Mouse (Mus musculus): ENCODE measurements around the gene St3gal3. TPM values are rescaled to one million over a fixed set of nuclear protein-coding genes. Genes with fewer than 3 reads are reported as not detected.
A peak's percentile ranks its signal among the peaks of the same experiment; 100 is the strongest.

Gene St3gal3
- polyA plus RNA-seq, 1 experiment from 2014 or later: 5.2 TPM

- no peaks in the 10 kb centered on the region for H3K9me3 ChIP-seq (replicated peaks; ENCODE audit: control insufficient read depth, low read length)
- 72% methylated on average over 7 of the region's 7 CpGs for WGBS (ENCODE audit: insufficient replicate concordance)
These were observed 141.8 kb downstream of the St3gal3 start for GRCm38 (mm10) chr4:117992872-117993271.

DNA sequence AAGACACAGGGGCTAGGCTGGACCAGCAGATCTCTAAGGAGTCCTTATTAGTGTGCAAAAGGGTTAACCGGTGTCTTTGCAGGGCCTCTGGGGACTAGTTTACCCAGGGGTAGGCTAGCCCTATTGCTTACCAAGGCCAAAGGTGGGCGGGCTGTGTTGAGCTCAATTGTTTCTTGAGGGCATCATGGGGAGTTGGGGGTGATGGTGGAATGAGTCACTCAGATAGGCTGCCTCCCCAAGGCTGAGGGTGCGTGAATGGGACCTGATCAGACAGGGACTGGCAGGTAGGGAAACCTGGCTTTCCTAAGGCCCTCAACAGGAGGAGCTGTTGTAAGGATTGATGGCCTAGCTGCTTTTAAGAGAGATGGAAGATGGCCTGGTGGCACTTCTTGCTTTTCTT, 142.7 kb downstream of the St3gal3 start:
- H3K27me3 ChIP-seq (ENCODE audit: control insufficient read depth, insufficient read depth, low read length): no peaks in the 10 kb centered on the region
- 81% methylated on average over 3 of the region's 3 CpGs for WGBS (ENCODE audit: insufficient replicate concordance)
- no peak overlapping the region for H3K27ac ChIP-seq (ENCODE audit: low read depth, low read length)
- H3K9me3 ChIP-seq (replicated peaks; ENCODE audit: control insufficient read depth, low read length): no peaks in the 10 kb centered on the region
- H3K4me1 ChIP-seq (ENCODE audit: control insufficient read depth, insufficient read depth, low read length): peaks cover 11% of the 10 kb centered on the region
- no peaks in the 10 kb centered on the region for H3K36me3 ChIP-seq (ENCODE audit: control insufficient read depth, insufficient read depth, low read length)
- H3K9ac ChIP-seq (ENCODE audit: low read depth, low read length): no peak overlapping the region
- no peak overlapping the region for H3K4me3 ChIP-seq (ENCODE audit: low read depth, low read length)
- ATAC-seq (replicated peaks; ENCODE audit: insufficient number of reproducible peaks, low FRiP score, low TSS enrichment): no peak
- H3K4me2 ChIP-seq: no peak overlapping the region

More at GRCm38 (mm10) chr4:117992872-117993271, 141.8 kb downstream of the St3gal3 start:
- Histone ChIP-seq H3K27me3 (ENCODE audit: control insufficient read depth, insufficient read depth, low read length) (no peaks in the 10 kb centered on the region), H3K9ac (ENCODE audit: low read depth, low read length) (no peak overlapping the region), H3K4me3 (ENCODE audit: low read depth, low read length) (no peak overlapping the region), H3K36me3 (ENCODE audit: control insufficient read depth, insufficient read depth, low read length) (no peaks in the 10 kb centered on the region), H3K27ac (ENCODE audit: low read depth, low read length) (no peak overlapping the region), H3K4me2 (no peak overlapping the region), H3K4me1 (ENCODE audit: control insufficient read depth, insufficient read depth, low read length) (peaks cover 16% of the 10 kb centered on the region)
- no peak for ATAC-seq (replicated peaks; ENCODE audit: insufficient number of reproducible peaks, low FRiP score, low TSS enrichment)

- Histone ChIP-seq H3K27ac (ENCODE audit: low read depth, low read length) (no peak overlapping the region), H3K27me3 (ENCODE audit: control insufficient read depth, insufficient read depth, low read length) (no peaks in the 10 kb centered on the region), H3K9me3 (replicated peaks; ENCODE audit: control insufficient read depth, low read length) (no peaks in the 10 kb centered on the region), H3K4me3 (ENCODE audit: low read depth, low read length) (no peak overlapping the region), H3K4me1 (ENCODE audit: control insufficient read depth, insufficient read depth, low read length) (peaks cover 10% of the 10 kb centered on the region), H3K9ac (ENCODE audit: low read depth, low read length) (no peak overlapping the region), H3K4me2 (no peak overlapping the region), H3K36me3 (ENCODE audit: control insufficient read depth, insufficient read depth, low read length) (no peaks in the 10 kb centered on the region)
- 86% methylated on average over 8 of the region's 8 CpGs for WGBS (ENCODE audit: insufficient replicate concordance)
- no peak for ATAC-seq (replicated peaks; ENCODE audit: insufficient number of reproducible peaks, low FRiP score, low TSS enrichment)
These were observed 143.6 kb downstream of the St3gal3 start for GRCm38 (mm10) chr4:117991055-117991627.

DNA sequence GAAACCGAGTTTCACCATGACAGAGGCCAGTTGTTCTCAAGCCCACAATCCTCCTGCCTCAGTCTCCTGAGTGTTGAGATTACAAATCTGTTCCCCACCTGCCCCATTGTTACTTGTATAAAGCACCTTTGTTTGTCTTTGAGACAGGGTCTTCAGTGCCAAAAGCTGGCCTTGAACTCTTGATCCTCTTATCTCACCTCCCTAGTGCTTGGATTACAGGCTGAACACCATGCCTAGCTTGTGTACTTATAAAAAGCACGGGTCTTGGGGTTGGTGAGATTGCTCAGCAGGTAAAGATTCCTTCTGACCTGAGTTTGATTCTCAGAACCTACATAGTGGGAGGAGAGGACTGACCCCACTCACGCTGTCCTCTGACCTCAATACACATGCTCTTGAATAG, 144.1 kb downstream of the St3gal3 start:
- H3K36me3 ChIP-seq (ENCODE audit: control insufficient read depth, insufficient read depth, low read length): no peaks in the 10 kb centered on the region
- H3K4me1 ChIP-seq (ENCODE audit: control insufficient read depth, insufficient read depth, low read length): peaks cover 14% of the 10 kb centered on the region
- WGBS (ENCODE audit: insufficient replicate concordance): 70% methylated on average over 3 of the region's 3 CpGs
- ATAC-seq (replicated peaks; ENCODE audit: insufficient number of reproducible peaks, low FRiP score, low TSS enrichment): no peak
- no peaks in the 10 kb centered on the region for H3K9me3 ChIP-seq (replicated peaks; ENCODE audit: control insufficient read depth, low read length)
- H3K4me2 ChIP-seq: no peak overlapping the region
- H3K9ac ChIP-seq (ENCODE audit: low read depth, low read length): no peak overlapping the region
- H3K4me3 ChIP-seq (ENCODE audit: low read depth, low read length): no peak overlapping the region
- H3K27ac ChIP-seq (ENCODE audit: low read depth, low read length): no peak overlapping the region
- no peaks in the 10 kb centered on the region for H3K27me3 ChIP-seq (ENCODE audit: control insufficient read depth, insufficient read depth, low read length)

DNA sequence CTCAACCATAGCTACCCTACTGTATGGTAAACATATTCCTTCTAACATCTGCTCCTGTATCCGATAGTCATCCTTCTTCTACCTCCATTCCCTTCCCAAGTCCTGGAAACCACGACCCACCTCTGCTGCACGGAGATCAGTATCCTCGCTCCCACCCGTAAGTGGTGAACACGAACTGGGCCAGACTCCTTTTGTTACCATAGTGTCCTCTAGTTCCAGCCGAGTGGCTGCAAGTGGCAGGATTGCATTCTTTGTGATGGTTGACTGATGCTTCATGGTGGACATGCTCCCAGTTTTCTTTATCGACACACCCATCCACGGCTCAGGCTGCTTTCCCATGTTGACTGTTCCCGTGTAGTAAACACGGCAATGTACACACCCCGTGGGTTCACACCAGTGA, 144.9 kb downstream of the St3gal3 start:
- Histone ChIP-seq H3K4me1 (ENCODE audit: control insufficient read depth, insufficient read depth, low read length) (peaks cover 21% of the 10 kb centered on the region), H3K4me2 (no peak overlapping the region), H3K4me3 (ENCODE audit: low read depth, low read length) (no peak overlapping the region), H3K36me3 (ENCODE audit: control insufficient read depth, insufficient read depth, low read length) (no peaks in the 10 kb centered on the region), H3K9ac (ENCODE audit: low read depth, low read length) (no peak overlapping the region), H3K27ac (ENCODE audit: low read depth, low read length) (no peak overlapping the region), H3K9me3 (replicated peaks; ENCODE audit: control insufficient read depth, low read length) (no peaks in the 10 kb centered on the region), H3K27me3 (ENCODE audit: control insufficient read depth, insufficient read depth, low read length) (no peaks in the 10 kb centered on the region)
- WGBS (ENCODE audit: insufficient replicate concordance): 89% methylated on average over 12 of the region's 12 CpGs
- ATAC-seq (replicated peaks; ENCODE audit: insufficient number of reproducible peaks, low FRiP score, low TSS enrichment): no peak

- H3K4me1 ChIP-seq (ENCODE audit: control insufficient read depth, insufficient read depth, low read length): peaks cover 34% of the 10 kb centered on the region
- H3K27ac ChIP-seq (ENCODE audit: low read depth, low read length): no peak overlapping the region
- no peaks in the 10 kb centered on the region for H3K36me3 ChIP-seq (ENCODE audit: control insufficient read depth, insufficient read depth, low read length)
- WGBS (ENCODE audit: insufficient replicate concordance): 26% methylated on average over 8 of the region's 8 CpGs
- no peaks in the 10 kb centered on the region for H3K27me3 ChIP-seq (ENCODE audit: control insufficient read depth, insufficient read depth, low read length)
- no peaks in the 10 kb centered on the region for H3K9me3 ChIP-seq (replicated peaks; ENCODE audit: control insufficient read depth, low read length)
- peak overlapping the region; percentile 24 for H3K4me2 ChIP-seq
- no peak overlapping the region for H3K4me3 ChIP-seq (ENCODE audit: low read depth, low read length)
- H3K9ac ChIP-seq (ENCODE audit: low read depth, low read length): no peak overlapping the region
- peak; percentile 39; the same call in 1 of the 2 replicates for ATAC-seq (replicated peaks; ENCODE audit: insufficient number of reproducible peaks, low FRiP score, low TSS enrichment)
These were observed 147.9 kb downstream of the St3gal3 start for GRCm38 (mm10) chr4:117986766-117987165.

GRCm38 (mm10) chr4:117984993-117985587, 149.6 kb downstream of the St3gal3 start:
- WGBS (ENCODE audit: insufficient replicate concordance): 62% methylated on average over 8 of the region's 8 CpGs
- H3K27me3 ChIP-seq (ENCODE audit: control insufficient read depth, insufficient read depth, low read length): no peaks in the 10 kb centered on the region
- peaks cover 34% of the 10 kb centered on the region for H3K4me1 ChIP-seq (ENCODE audit: control insufficient read depth, insufficient read depth, low read length)
- peak overlapping the region; percentile 73 for H3K27ac ChIP-seq (ENCODE audit: low read depth, low read length)
- no peak overlapping the region for H3K4me3 ChIP-seq (ENCODE audit: low read depth, low read length)
- H3K36me3 ChIP-seq (ENCODE audit: control insufficient read depth, insufficient read depth, low read length): no peaks in the 10 kb centered on the region
- no peaks in the 10 kb centered on the region for H3K9me3 ChIP-seq (replicated peaks; ENCODE audit: control insufficient read depth, low read length)
- ATAC-seq (replicated peaks; ENCODE audit: insufficient number of reproducible peaks, low FRiP score, low TSS enrichment): no peak
- H3K4me2 ChIP-seq: no peak overlapping the region
- H3K9ac ChIP-seq (ENCODE audit: low read depth, low read length): 0 out of 2 replicates have a peak overlapping the region, but pooled peaks have one; percentile 3

DNA sequence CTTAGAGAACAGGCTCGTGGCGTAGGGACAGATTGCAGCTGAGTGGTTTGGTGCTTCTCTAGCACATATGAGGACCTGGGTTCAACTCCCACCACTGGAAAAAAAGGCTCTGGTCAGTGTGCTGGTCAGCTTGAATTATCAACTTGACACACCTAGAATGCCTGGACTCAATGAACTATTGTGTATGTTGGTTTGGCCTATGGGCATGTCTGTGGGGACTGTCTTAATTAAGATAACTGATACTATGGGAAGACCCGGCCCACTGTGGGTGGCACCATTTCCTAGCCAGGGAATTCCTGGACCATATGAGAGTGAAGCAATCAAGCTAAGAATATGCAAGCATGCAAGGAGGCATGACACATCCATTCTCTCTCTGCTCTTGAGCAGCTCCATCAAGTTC, 150.5 kb downstream of the St3gal3 start:
- H3K27ac ChIP-seq (ENCODE audit: low read depth, low read length): no peak overlapping the region
- WGBS (ENCODE audit: insufficient replicate concordance): 91% methylated on average over 3 of the region's 3 CpGs

GRCm38 (mm10) chr4:117982706-117983105, 152.0 kb downstream of the St3gal3 start:
- Histone ChIP-seq H3K27ac (ENCODE audit: low read depth, low read length) (no peak overlapping the region), H3K9me3 (replicated peaks; ENCODE audit: control insufficient read depth, low read length) (no peaks in the 10 kb centered on the region), H3K27me3 (ENCODE audit: control insufficient read depth, insufficient read depth, low read length) (no peaks in the 10 kb centered on the region), H3K36me3 (ENCODE audit: control insufficient read depth, insufficient read depth, low read length) (no peaks in the 10 kb centered on the region), H3K4me1 (ENCODE audit: control insufficient read depth, insufficient read depth, low read length) (peaks cover 36% of the 10 kb centered on the region), H3K9ac (ENCODE audit: low read depth, low read length) (no peak overlapping the region), H3K4me3 (ENCODE audit: low read depth, low read length) (no peak overlapping the region), H3K4me2 (no peak overlapping the region; the same call in 1 of the 2 replicates)
- no peak for ATAC-seq (replicated peaks; ENCODE audit: insufficient number of reproducible peaks, low FRiP score, low TSS enrichment)
- 53% methylated on average over 7 of the region's 7 CpGs for WGBS (ENCODE audit: insufficient replicate concordance)

More for the DNA sequence above, 150.5 kb downstream of the St3gal3 start:
- no peaks in the 10 kb centered on the region for H3K9me3 ChIP-seq (replicated peaks; ENCODE audit: control insufficient read depth, low read length)
- ATAC-seq (replicated peaks; ENCODE audit: insufficient number of reproducible peaks, low FRiP score, low TSS enrichment): no peak
- no peak overlapping the region for H3K9ac ChIP-seq (ENCODE audit: low read depth, low read length)
- no peak overlapping the region for H3K4me2 ChIP-seq
- H3K27me3 ChIP-seq (ENCODE audit: control insufficient read depth, insufficient read depth, low read length): no peaks in the 10 kb centered on the region
- no peak overlapping the region for H3K4me3 ChIP-seq (ENCODE audit: low read depth, low read length)
- no peaks in the 10 kb centered on the region for H3K36me3 ChIP-seq (ENCODE audit: control insufficient read depth, insufficient read depth, low read length)
- H3K4me1 ChIP-seq (ENCODE audit: control insufficient read depth, insufficient read depth, low read length): peaks cover 34% of the 10 kb centered on the region

All from heart, embryonic 11.5 days (tissue).